Mouse (Mus musculus) skeletal muscle tissue, adult 2 months (tissue): ENCODE results near the gene Gm11939.
"Not testable (repeated sequence)": the region's sequence is repeated elsewhere in the genome, so short reads cannot be mapped to it uniquely, and the experiment has no call there.

Experiments
- DNase-seq: peaks from one replicate; pipeline ENCODE4 v3.0.0-alpha.2; 2012; ENCODE audit warnings: low read depth, low spot score

The Gm11939 gene

DNA sequence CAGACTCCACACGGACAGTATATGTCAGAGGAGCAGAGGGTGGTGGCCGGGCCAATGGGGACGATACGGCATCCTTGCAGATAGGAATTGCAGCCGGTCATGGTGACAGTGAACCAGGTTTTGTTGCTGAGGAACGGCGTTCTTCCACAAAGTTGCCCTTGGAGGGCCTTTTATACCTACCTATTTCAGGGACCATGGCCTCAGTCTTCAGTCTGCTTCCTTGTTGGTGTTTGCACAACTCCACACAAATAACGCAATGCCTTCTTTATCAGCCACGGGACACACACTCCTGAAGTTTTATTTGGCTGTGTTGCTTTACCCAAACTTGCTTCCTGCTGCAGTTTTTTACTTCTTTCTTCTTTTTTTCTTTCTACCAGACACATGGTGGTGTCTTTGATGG, at the start of gene Gm11939:
Gene Gm11939 (minus strand): TSS at position 101 of the 400 bp plus-strand sequence.
- DNase-seq, result no peak

DNA sequence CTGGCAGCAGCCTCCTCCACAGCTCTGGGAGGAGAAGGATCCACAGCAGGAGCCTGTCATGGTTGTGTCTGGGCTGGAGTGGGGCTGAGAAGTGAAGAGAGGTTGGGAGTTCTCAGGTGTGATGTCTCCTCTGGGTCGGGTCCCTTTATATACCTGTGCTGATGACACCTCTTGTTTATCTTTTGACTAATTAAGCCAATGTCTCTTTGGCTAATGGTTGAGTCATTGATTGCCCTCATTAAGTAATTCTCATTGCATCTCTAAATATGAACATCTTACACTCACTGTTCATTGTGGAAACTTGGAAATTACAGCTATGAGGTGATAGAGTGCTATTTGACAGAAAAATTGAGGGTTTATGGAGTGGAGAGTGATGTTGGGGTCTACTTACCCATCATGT, 43.9 kb upstream of the Gm11939 start, which contains the start of gene Gm11938:
Gene Gm11938 (minus strand): TSS at position 101 of the 400 bp plus-strand sequence.
- not testable (repeated sequence) for DNase-seq

DNA sequence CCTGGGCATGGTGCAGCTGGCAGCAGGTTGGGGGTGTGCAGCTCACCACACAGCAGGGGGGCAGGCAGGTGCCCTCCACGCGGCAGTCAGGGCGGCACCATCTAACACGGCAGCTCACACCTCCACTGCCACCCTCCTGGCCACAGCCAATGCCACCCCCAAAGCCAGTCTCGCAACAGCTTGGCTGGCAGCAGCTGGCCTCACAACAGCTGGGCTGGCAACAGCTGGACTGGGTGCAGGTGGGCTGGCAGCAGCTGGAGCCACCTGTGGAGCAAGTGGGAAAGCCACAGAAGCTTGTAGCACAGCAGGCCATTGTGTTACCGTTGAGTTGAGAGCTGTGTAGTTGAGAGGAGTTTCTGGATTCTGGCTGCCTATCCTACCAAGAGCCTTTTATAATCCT, 38.5 kb upstream of the Gm11939 start, which contains the start of gene Krtap9-3:
Gene Krtap9-3 (minus strand): TSS at position 364 of the 400 bp plus-strand sequence.
- not testable (repeated sequence) for DNase-seq

DNA sequence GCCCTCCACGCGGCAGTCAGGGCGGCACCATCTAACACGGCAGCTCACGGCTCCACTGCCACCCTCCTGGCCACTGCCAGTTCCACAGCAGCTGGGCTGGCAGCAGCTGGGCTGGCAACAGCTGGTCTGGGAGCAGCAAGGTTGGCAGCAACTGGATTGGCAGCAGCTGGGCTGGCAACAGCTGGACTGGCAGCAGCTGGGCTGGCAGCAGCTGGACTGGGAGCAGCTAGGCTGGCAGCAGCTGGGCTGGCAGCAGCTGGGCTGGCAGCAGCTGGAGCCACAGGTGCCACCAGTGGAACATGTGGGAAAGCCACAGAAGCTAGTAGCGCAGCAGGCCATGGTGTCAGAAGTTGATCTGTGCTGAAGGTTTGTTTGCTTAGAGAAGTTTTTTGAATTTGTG, 31.7 kb upstream of the Gm11939 start, which contains the start of gene Krtap1-3:
Gene Krtap1-3 (minus strand): TSS at position 359 of the 400 bp plus-strand sequence.
- DNase-seq, result no peak

DNA sequence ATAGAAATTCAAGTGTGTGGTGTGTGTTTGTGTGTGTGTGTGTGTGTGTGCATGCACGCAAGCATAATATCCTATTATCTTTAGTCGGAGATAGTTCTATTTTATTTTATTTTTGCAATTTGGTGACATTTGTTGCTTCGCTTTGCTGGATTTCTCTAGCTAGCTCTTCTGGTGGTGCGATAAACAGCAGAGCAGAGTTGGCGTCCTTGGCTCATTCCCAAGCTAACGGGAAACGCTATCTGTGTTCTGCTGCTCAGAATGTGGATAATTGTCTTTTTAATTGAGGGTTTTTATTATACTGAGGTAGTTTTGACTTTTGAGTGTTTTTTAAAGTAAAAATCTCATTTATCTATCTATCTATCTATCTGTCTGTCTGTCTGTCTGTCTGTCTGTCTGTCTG, 25.8 kb upstream of the Gm11939 start:
- DNase-seq, result no peak

DNA sequence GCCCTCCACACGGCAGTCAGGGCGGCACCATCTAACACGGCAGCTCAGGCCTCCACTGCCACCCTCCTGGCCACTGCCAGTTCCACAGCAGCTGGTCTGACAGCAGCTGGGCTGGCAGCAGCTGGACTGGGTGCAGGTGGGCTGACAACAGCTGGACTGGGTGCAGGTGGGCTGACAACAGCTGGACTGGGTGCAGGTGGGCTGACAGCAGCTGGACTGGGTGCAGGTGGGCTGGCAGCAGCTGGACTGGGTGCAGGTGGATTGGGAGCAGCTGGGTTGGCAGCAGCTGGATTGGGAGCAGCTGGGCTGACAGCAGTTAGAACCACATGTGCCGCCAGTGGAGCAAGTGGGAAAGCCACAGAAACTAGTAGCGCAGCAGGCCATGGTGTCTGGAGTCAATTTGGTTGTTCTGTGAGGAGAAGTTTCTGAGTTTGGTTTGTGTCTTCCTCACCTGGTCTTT, 24.0 kb upstream of the Gm11939 start, which contains the start of gene Krtap1-4:
Gene Krtap1-4 (minus strand): TSS at position 410 of the 460 bp plus-strand sequence.
- no peak for DNase-seq

DNA sequence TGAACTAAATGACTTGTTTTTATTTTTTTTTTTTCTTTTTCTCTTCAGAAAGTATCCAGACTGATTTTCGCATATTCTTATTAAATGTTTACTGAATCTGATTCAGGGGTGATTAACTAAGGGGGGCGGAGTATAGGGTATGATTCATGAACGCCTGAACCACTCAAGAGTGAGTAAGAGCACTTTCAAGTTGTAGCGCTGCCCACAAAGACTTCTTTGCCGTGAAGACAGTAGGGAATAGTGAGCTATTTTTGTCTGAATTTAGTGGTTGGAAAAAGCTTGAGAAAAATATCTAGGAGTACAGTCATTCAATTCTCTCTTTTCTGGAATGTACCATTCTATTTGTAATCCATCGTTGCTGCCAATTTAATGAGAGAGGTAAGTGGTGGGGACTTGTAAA, 22.3 kb upstream of the Gm11939 start:
- DNase-seq, result no peak

DNA sequence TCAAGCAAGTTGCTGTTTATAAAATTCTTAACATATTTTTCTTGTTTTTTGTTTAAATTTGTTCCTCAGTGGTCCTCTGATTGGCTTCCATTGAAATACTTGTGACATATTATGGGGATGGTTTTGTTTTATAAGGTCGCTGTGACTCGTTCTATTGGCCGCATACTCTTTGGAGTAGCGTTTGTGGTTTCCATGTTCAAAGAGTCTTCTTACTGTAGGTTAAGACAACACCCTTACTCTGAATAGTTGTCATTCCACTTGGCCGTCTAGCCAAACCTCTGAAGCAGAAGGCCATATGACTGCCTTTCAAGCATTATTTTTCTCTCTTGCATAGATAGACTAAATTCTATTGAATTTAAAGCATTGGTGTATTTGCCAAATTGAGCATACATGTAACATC, 21.8 kb upstream of the Gm11939 start:
- no peak for DNase-seq

DNA sequence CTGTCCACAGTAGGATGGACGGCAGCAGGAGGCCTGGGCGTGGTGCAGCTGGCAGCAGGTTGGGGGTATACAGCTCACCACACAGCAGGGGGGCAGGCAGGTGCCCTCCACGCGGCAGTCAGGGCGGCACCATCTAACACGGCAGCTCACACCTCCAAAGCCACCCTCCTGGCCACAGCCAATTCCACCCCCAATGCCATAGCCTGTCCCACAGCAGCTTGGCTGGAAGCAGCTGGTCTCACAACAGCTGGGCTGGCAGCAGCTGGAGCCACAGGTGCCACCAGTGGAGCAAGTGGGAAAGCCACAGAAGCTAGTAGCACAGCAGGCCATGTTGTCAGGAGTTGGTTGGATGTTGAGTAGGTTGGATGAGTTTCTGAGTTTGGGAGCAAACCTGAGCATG, 21.4 kb upstream of the Gm11939 start, which contains the start of gene Krtap1-5:
Gene Krtap1-5 (minus strand): TSS at position 381 of the 400 bp plus-strand sequence.
- DNase-seq, result no peak

DNA sequence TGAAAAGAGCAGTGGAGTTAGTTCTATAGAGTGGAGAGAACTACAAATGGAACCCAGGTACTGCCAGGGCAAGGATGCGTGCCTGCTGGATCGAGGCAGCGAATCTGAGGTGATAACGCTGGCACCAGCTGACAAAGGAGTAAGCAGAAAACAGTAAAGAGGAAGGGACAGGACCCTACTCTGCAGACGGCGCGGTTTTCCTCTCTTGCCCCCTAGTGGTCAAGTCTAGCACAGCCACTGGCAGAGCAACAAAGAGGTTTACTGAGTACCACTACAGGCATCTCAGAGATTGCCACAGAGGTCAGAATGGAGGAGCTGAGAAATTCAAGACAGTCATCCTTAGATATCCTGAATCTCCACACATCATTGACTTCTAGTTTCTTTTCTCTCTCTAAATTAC, 14.8 kb upstream of the Gm11939 start:
- peak; percentile 5 for DNase-seq

DNA sequence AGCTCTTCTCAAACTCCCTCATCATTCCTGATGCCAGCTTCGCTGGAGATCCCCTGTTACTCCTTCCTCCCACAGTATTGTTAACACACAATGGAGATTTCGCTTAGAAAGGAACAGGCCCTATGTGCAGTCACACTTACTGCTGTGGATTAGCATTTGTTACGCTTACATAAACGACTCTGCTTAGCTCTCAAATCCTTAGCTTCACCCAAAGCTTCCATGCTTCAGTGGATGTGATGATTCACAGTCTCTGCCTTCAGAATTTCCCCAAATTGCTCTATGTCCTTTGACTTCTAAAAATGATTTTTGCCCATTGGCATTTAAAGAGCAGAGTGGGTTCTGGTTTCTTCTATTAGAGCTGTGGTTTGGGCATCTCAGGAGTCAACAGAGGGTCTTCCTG, 13.9 kb upstream of the Gm11939 start:
- DNase-seq, result no peak

DNA sequence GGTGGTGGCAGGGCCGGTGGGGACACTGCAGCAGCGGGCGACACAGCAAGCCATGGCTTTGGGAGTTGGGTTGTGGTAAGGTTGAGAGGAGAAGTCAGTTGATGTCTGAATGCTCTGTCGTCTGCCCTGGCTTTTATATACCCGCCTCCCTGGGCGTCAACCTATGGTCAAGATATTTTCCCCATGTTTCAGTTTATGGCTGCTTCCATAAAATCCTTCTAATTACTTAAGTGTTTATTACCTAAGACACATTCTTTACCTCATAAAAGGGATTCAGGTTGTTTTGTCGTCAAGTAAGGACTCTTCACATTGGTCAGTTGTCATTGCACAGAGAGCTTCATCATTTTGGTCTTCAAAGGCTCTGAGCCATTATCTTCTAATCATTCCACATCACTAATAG, 7.3 kb upstream of the Gm11939 start, which contains the start of gene Krtap3-1:
Gene Krtap3-1 (minus strand): TSS at position 101 of the 400 bp plus-strand sequence.
- DNase-seq, result no peak

DNA sequence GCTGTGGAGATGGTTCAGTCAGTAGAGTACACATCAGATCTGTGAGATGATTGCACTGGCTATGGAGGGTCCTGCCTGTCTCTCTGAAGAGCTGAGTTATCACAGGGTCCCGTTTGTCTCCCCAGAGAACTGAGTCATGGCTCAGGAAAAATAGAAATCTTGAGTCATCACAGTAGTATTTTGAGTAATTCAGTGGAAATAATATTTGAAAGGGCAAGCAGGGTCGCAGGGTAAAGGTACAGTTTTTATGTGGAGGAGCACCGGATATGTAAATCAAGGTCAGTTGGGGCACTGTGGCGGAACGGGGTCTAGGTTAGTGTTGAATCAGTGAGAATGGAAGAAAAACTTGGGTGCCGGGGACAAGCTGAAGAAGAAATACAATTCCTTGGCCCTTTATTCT, 3.3 kb upstream of the Gm11939 start:
- DNase-seq, result no peak

DNA sequence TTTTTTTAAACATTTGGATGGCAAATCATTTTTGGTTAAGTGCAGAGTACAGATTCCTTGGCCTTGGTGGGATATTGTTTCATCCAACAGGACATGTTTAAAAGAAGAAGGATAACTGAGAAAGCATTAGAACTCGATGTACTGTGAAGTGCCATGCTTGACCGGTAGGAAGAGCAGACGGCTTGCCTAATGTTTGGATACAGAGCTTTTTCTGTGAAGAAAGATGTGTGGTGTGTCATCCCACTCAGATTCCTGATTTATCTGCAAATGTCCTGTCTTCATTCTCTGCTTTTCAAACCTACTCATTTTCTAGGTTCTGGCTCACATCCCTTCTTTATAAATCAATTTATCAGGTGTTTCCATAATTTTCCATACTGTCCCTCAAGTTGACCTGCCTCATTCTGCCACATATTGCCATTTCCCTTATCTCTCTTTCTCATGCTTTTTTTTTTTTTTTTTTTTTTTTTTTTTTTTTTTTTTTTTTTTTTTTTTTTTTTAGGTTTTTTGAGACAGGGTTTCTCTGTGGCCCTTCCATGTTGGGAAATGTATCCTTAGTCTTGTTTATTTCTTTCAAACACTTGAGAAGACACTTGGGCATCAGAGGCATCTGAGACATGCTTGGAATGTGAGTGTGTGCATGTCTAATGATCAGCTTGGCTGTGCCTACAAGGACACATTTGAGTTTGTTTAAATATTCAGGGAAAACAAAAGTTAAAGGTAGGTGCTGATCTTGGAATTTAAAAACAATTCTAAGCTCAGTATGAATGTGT, 1.1 kb downstream of the Gm11939 start:
- DNase-seq, result no peak

DNA sequence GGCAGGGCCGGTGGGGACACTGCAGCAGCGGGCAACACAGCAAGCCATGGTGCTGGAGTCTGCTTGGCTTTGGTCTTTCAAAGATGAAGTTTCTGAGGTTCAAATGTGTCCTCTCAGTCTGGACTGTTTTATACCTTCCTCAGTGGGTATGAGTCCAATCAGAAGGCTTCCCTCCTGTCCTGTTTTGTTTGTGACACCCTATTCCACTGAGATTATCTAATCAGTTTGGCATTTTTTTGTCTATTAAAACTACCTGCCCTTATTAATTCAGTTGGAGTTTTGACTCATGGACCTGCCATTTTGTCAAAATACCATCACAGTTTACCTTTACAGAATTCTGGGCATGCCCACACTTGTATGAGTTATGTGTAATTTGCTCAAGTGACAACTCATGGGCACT, 2.5 kb downstream of the Gm11939 start, which contains the start of gene Krtap3-2:
Gene Krtap3-2 (minus strand): TSS at position 101 of the 400 bp plus-strand sequence.
- DNase-seq, result no peak

DNA sequence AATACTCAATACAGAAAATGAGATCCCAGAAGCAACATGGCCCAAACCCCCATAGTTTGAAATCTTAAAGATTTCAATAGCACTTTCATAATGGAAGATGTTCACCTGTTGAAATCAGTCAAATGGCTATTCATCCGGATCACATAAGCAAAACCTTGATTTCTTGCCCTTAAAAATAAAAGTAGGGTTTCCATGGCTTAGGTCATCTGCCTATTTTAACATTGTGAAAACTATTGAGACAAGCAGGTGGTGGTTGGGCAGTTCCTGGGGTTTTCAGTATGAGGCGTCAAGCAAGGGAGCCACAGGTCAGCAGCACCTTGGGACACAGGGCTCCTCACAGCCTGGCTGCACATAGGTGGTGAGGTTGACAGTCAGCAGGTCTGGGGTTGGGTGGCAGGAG, 3.1 kb downstream of the Gm11939 start:
- no peak for DNase-seq

DNA sequence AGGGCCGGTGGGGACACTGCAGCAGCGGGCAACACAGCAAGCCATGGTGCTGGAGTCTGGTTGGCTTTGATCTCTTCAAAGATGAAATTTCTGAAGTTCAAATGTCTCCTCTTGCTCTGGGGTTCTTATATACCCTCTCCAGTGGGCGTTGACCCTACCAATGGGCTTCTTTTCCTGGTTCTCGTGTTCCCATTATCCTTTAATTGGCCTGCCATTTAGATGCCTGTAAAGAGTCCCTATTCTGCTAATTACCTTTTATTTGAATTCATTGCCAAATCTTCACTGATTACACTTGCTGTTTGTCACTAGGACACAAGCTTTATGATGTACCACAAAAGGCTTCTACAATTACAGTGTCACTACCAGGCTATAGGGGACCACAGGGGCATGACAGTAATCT, 8.5 kb downstream of the Gm11939 start, which contains the start of gene Krtap3-3:
Gene Krtap3-3 (minus strand): TSS at position 101 of the 400 bp plus-strand sequence.
- no peak for DNase-seq

DNA sequence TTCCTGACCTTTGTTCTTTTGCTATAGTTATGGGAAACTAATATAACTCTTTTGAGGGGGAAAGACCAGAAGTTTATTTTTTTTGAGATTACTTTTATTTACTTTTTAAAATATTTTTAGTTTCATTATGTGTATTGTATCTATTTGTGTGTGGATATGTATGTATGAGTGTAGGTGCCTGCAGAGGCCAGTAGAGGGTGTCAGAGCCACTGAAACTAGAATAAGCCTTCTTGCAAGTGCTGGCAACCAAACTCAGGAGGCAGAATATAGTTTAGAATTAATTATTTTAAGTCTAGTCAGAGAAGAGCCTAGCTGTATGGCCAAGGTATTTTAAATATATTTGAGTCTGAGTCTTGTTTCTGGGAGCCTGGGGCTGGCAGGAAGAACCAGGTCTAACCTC, 11.4 kb downstream of the Gm11939 start:
- DNase-seq, result no peak

DNA sequence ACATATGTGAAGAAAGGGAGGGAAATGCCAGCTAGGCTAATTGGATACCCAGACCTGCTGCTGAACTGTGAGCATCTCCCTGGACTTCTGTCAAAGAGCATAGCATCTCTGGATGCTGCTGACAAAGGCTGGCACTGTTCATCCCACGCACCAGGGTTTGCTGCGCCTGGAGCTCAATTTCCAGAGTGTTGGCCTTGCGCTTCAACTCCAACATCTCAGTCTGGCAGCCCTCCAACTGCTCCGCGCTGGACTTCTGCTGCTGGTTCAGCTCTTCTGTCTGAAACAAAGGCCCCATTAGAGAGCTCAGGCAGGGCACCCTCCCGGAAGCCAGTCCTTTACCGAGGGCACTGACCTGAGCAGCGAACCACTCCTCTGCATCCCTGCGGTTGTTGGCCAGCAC, 19.5 kb downstream of the Gm11939 start:
- no peak for DNase-seq

DNA sequence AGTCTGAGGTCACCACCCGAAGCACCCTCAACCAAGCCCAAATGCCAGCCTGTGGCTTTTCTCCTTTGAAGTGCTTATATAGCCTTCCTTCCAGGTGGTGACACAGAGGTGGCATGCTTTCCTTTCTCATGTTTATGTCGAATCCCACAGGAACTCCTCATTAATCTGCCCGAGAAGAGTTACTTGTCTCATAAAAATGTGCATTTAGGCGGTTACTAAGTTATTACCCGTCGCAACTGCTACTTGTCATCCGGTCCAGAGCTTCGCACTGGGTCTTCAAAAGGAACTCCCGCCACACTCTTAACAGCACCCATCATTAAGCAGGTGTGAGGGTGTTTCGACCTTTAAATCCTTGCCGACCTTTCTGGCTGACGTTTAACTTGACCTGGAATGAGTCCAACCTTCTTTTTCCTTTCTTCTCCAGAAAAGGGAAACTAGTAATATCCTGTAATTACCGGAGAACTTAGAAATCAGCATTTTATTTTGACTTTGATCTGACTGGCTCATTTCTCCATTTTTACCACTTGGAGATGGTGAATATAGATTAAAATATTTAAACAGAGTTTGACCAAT, 37.9 kb downstream of the Gm11939 start, which contains the start of gene Krt39:
Gene Krt39 (minus strand): TSS at position 51 of the 573 bp plus-strand sequence.
- no peak for DNase-seq

DNA sequence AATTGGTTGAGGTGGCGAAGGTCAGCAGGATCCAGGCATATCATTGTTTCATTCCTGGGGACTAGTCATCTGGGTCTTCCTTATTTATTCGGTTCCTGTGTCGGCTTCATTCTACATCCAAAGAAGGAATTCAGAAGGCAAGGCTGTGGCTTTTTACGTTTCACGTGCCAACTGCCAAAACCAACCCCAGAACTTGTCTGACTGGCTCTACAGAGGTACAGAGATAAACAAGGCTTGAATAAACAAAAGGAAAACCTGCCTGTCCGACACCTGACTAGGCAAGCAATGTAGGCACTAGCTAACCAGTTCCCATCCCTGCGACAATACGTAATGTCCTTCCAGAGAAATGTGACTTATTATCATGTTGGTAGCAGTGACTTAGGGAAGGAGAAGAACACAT, 45.2 kb downstream of the Gm11939 start:
- DNase-seq, result no peak
